Mouse (Mus musculus) ES-Bruce4 (cell line): Measurements from ENCODE around the gene Phex. TPM values are rescaled to one million over a fixed set of nuclear protein-coding genes. Genes with fewer than 3 reads are reported as not detected.

Experiments used
- H3K27ac ChIP-seq: 2 replicates; pipeline ENCODE4 v1.5.1; 2012; ENCODE audit warnings: low read length, inconsistent platforms; ENCODE audit not compliant: insufficient read depth
- H3K27me3 ChIP-seq: 2 replicates; pipeline ENCODE4 v1.6.1; 2012; ENCODE audit warnings: mild to moderate bottlenecking, low read length, inconsistent platforms; ENCODE audit not compliant: control insufficient read depth, poor library complexity, insufficient read depth, severe bottlenecking
- H3K36me3 ChIP-seq: 2 replicates; pipeline ENCODE4 v1.6.1; 2012; ENCODE audit warnings: inconsistent platforms, mild to moderate bottlenecking, low read length, moderate library complexity; ENCODE audit not compliant: control insufficient read depth, poor library complexity, insufficient read depth, severe bottlenecking
- H3K4me1 ChIP-seq: one replicate; pipeline ENCODE4 v1.8.1; 2011; ENCODE audit warnings: low read length; ENCODE audit not compliant: control insufficient read depth, insufficient read depth
- H3K4me3 ChIP-seq: 2 replicates; pipeline ENCODE4 v1.5.1; 2011; ENCODE audit warnings: low read depth, mild to moderate bottlenecking, low read length
- H3K9ac ChIP-seq: 2 replicates; pipeline ENCODE4 v1.6.1; 2012; ENCODE audit warnings: low read depth, mild to moderate bottlenecking, inconsistent platforms; ENCODE audit not compliant: poor library complexity, severe bottlenecking
- H3K9me3 ChIP-seq: replicated peaks from 2 replicates; pipeline ENCODE4 v1.6.1; 2012; ENCODE audit warnings: mild to moderate bottlenecking, low read length, inconsistent platforms; ENCODE audit not compliant: control insufficient read depth, poor library complexity, insufficient read depth, severe bottlenecking
- CTCF ChIP-seq: IDR thresholded peaks from one replicate; pipeline ENCODE4 v1.8.1; 2011; ENCODE audit warnings: low read depth, low read length
- EP300 ChIP-seq: IDR thresholded peaks from 2 replicates; pipeline ENCODE4 v1.6.1; 2011; ENCODE audit warnings: low read depth, low read length; ENCODE audit not compliant: insufficient read depth
- POLR2A ChIP-seq: IDR thresholded peaks from one replicate; pipeline ENCODE4 v1.8.1; 2011; ENCODE audit warnings: low read length; ENCODE audit not compliant: insufficient read depth
- polyA plus RNA-seq: library from polyadenylated mRNA; stranded (reverse); fragments of >200 nt; gene quantifications from 2 replicates; pipeline ENCODE4 v1.2.4, GENCODE M21; 2011; ENCODE audit warnings: low read depth; ENCODE audit not compliant: missing spikeins, insufficient read depth, insufficient read length

Gene Phex
- polyA plus RNA-seq, 1 experiment: 0.39 TPM

DNA sequence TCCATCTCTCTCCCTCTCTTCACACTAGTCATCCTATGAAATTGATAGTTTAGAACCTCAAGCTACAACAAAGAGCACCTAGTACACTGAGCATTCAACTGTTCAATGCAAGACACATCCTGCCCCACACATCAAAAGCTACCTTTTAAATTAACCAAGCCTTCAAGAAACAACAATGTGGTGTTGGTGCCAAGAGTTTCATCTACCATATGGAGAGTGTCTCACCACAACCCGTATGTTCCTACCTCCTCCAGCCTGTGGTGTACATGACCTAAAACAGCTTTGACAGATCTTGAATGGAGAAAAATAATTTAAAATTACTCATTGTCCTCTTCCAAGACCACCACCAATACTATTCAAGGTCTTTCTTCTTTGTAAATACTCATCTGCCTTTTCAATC is 106.9 kb downstream of the Phex start:
- H3K9ac ChIP-seq: no peak overlapping the region
- H3K4me1 ChIP-seq: no peaks in the 10 kb centered on the region
- no peaks in the 10 kb centered on the region for H3K27me3 ChIP-seq
- TF ChIP-seq EP300 (no peak), CTCF (no peak), POLR2A (no peak)
- H3K36me3 ChIP-seq: no peaks in the 10 kb centered on the region
- H3K27ac ChIP-seq: no peak overlapping the region
- no peaks in the 10 kb centered on the region for H3K9me3 ChIP-seq
- H3K4me3 ChIP-seq: no peak overlapping the region

DNA sequence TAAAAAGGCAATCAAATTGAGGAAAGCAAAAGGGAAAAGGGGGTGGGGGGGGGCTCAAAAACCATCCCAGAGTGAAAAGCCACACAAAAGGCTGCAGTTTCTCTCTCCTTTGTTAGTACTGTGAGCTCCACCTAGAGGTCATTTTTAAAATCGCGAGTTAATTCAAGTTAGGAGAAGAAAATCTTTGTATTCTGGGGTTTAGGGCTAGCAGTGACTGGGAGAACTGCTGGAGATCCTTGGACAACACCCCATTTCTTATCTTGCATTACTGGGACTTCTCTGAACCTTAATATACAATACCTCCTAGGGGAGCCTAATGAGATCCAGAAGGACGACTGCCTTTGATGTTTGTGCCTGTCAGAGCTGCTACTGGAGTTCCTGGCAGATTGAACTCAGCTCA is 107.7 kb downstream of the Phex start:
- Histone ChIP-seq H3K9me3 (no peaks in the 10 kb centered on the region), H3K9ac (no peak overlapping the region), H3K36me3 (no peaks in the 10 kb centered on the region), H3K27me3 (no peaks in the 10 kb centered on the region), H3K4me3 (no peak overlapping the region), H3K27ac (no peak overlapping the region), H3K4me1 (no peaks in the 10 kb centered on the region)
- TF ChIP-seq EP300 (no peak), POLR2A (no peak), CTCF (no peak)

- Histone ChIP-seq H3K4me3 (no peak overlapping the region), H3K36me3 (no peaks in the 10 kb centered on the region), H3K27me3 (no peaks in the 10 kb centered on the region), H3K27ac (no peak overlapping the region), H3K9me3 (no peaks in the 10 kb centered on the region), H3K9ac (no peak overlapping the region), H3K4me1 (no peaks in the 10 kb centered on the region)
- TF ChIP-seq CTCF (no peak), POLR2A (no peak), EP300 (no peak)
Measured at GRCm38 (mm10) chrX:157306796-157307405, 108.2 kb downstream of the Phex start.

- no peaks in the 10 kb centered on the region for H3K9me3 ChIP-seq
- H3K9ac ChIP-seq: no peak overlapping the region
- TF ChIP-seq CTCF: no peak
- TF ChIP-seq POLR2A: no peak
- no peak for TF ChIP-seq EP300
- H3K27me3 ChIP-seq: no peaks in the 10 kb centered on the region
- no peaks in the 10 kb centered on the region for H3K4me1 ChIP-seq
- no peak overlapping the region for H3K27ac ChIP-seq
- H3K4me3 ChIP-seq: no peak overlapping the region
- H3K36me3 ChIP-seq: no peaks in the 10 kb centered on the region
Measured at GRCm38 (mm10) chrX:157305852-157306232, 109.3 kb downstream of the Phex start.

GRCm38 (mm10) chrX:157305193-157305851 is 109.8 kb downstream of the Phex start:
- H3K4me1 ChIP-seq: no peaks in the 10 kb centered on the region
- no peak overlapping the region for H3K4me3 ChIP-seq
- H3K9ac ChIP-seq: no peak overlapping the region
- no peaks in the 10 kb centered on the region for H3K27me3 ChIP-seq
- no peak for TF ChIP-seq POLR2A
- no peak for TF ChIP-seq CTCF
- TF ChIP-seq EP300: no peak
- H3K27ac ChIP-seq: no peak overlapping the region
- no peaks in the 10 kb centered on the region for H3K9me3 ChIP-seq
- H3K36me3 ChIP-seq: no peaks in the 10 kb centered on the region

DNA sequence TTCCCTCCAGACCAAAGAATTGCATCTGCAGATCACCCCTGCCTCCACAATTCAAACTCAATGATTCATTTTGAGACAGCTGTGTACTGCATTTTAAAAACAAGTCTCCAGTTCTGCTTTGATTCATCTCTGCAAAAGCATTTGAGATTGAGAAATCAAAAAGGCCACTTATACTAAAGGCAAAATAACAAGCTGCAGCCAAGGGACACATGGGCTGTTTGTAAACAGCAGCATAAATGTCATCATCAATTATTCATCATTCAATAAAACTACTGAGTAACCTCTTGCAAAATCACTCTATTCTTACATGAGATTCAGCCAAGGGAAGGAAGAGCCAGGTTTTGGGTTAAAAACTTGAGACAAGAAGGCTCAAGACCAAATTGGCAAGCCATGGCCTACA is 122.7 kb downstream of the Phex start:
- TF ChIP-seq EP300 (no peak), POLR2A (no peak)
- H3K9ac ChIP-seq: no peak overlapping the region
- H3K27ac ChIP-seq: no peak overlapping the region
- H3K4me3 ChIP-seq: no peak overlapping the region
- no peaks in the 10 kb centered on the region for H3K4me1 ChIP-seq
- no peaks in the 10 kb centered on the region for H3K9me3 ChIP-seq
- no peaks in the 10 kb centered on the region for H3K36me3 ChIP-seq
- no peaks in the 10 kb centered on the region for H3K27me3 ChIP-seq
